Mouse (Mus musculus) inflammation-experienced regulatory T-cells (primary cell): ENCODE measurements around the gene Olfr317. TPM values are rescaled to one million over a fixed set of nuclear protein-coding genes. Genes with fewer than 3 reads are reported as not detected.

Experiments
- polyA plus RNA-seq, 2 experiments: library from polyadenylated mRNA; unstranded; fragments of 100-300 nt; shearing (Covaris generic); gene quantifications; one replicate each; pipeline ENCODE4 v1.2.1; 2017

Olfr317 gene
- polyA plus RNA-seq = not detected

DNA sequence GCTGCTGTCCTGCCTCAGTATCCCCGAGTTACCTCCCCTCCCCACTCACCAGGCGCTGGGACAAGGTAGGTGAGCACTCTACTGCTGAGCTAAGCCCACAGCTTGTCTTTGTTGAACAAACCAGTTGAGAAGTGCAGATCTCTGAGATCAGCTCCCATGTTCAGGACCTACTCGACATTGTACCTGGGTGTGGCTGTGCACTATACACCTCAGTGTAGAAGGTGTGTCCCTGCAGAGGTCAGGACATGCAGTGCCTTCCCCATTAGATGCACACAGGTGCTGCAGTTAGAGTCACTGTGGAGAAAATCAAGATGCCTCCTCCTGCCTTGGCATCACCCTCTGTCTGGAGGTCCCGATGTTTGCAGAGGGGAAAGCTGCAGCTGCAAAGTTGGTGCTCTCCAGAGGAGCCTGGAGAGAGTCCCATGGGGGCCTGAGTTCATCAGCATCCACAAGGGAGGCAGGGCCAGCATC lies at the start of gene Olfr317:
Gene Olfr317, minus strand, starts transcription at position 421 of the 471 bp plus-strand sequence.

GRCm38 (mm10) chr11:58782480-58783089 lies 43.6 kb upstream of the Olfr317 start, which contains the start of gene Olfr314:
Olfr314 (plus strand) TSS chr11:58782952.

GRCm38 (mm10) chr11:58772888-58773287 lies 33.9 kb upstream of the Olfr317 start, which contains the start of gene Olfr315:
Olfr315 (plus strand) TSS chr11:58773188.

GRCm38 (mm10) chr11:58752434-58752833 lies 13.4 kb upstream of the Olfr317 start, which contains the start of gene Olfr316:
Olfr316 (plus strand) TSS chr11:58752734.

GRCm38 (mm10) chr11:58723914-58724313 lies 15.1 kb downstream of the Olfr317 start, which contains the start of gene Olfr318:
Olfr318 (minus strand) TSS chr11:58724014.

DNA sequence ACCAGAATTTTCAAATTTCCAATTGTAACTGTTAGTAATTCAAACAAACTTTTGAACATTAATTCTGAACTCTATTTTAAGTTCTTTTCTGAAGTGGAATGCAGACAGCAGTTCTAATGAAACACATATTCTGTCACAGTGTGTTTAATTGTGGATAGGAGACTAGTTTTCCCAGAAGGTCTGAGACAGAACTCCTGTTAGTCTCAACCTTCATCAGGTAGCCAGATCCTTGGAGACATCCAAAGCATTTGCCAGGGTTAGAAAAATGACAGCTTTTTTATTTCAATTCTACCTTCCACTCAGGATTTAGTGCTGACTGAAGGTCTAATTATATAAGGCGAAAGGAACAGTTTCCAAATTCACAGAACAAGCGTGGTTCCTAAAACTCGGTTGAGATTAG lies 40.1 kb downstream of the Olfr317 start, which contains the start of gene Olfr319:
Gene Olfr319, plus strand, starts transcription at position 301 of the 400 bp plus-strand sequence.

Other genes with a start within 250 kb of the Olfr317 start
- gene Olfr332, start 246.7 kb downstream of the Olfr317 start, polyA plus RNA-seq = under 1 TPM in 1 of 2 experiments, not detected in 1; 0.72 TPM
- under 1 TPM in 1 of 2 experiments, not detected in 1; 0.67 TPM for gene Olfr331, start 236.6 kb downstream of the Olfr317 start, polyA plus RNA-seq
- 1 to 10 TPM in 1 of 2 experiments, not detected in 1; 3.3 TPM for gene Olfr330, start 204.4 kb downstream of the Olfr317 start, polyA plus RNA-seq
- gene Olfr329-ps, start 192.8 kb downstream of the Olfr317 start, polyA plus RNA-seq = not detected
- gene Olfr328, start 183.6 kb downstream of the Olfr317 start, polyA plus RNA-seq = 1 to 10 TPM in 1 of 2 experiments, not detected in 1; 1.3 TPM
- gene Olfr224, start 168.7 kb downstream of the Olfr317 start, polyA plus RNA-seq = under 1 TPM; 0.24 to 0.29 TPM
- not detected for gene Olfr325, start 161.5 kb downstream of the Olfr317 start, polyA plus RNA-seq
- gene Olfr324, start 144.1 kb downstream of the Olfr317 start, polyA plus RNA-seq = not detected
- gene 2210407C18Rik, start 123.1 kb downstream of the Olfr317 start, polyA plus RNA-seq = under 1 TPM in 1 of 2 experiments, not detected in 1; 0.66 TPM
- gene Olfr323, start 108.7 kb downstream of the Olfr317 start, polyA plus RNA-seq = not detected
- under 1 TPM; 0.07 to 0.29 TPM for gene Trim58, start 98.7 kb downstream of the Olfr317 start, polyA plus RNA-seq
- gene Olfr322, start 80.4 kb downstream of the Olfr317 start, polyA plus RNA-seq = not detected
- gene Olfr320, start 58.1 kb downstream of the Olfr317 start, polyA plus RNA-seq = under 1 TPM in 1 of 2 experiments, not detected in 1; 0.48 TPM
- gene Olfr319, start 40.0 kb downstream of the Olfr317 start, polyA plus RNA-seq = under 1 TPM in 1 of 2 experiments, not detected in 1; 0.10 TPM
- under 1 TPM; 0.07 to 0.40 TPM for gene Olfr318, start 15.2 kb downstream of the Olfr317 start, polyA plus RNA-seq
- gene Olfr316, start 13.5 kb upstream of the Olfr317 start, polyA plus RNA-seq = not detected
- not detected for gene Olfr315, start 34.0 kb upstream of the Olfr317 start, polyA plus RNA-seq
- under 1 TPM in 1 of 2 experiments, not detected in 1; 0.39 TPM for gene Olfr314, start 43.7 kb upstream of the Olfr317 start, polyA plus RNA-seq
- gene Fam183b, start 62.7 kb upstream of the Olfr317 start, polyA plus RNA-seq = not detected
- gene Olfr313, start 75.8 kb upstream of the Olfr317 start, polyA plus RNA-seq = not detected
- under 1 TPM in 1 of 2 experiments, not detected in 1; 0.10 TPM for gene Olfr312, start 90.0 kb upstream of the Olfr317 start, polyA plus RNA-seq
- gene Olfr311, start 100.0 kb upstream of the Olfr317 start, polyA plus RNA-seq = under 1 TPM; 0.12 to 0.17 TPM
- 10 to 100 TPM in 1 of 2 experiments, 1 to 10 TPM in 1; 7.6 to 12.7 TPM for gene Gm12258, start 107.9 kb upstream of the Olfr317 start, polyA plus RNA-seq
- 10 to 100 TPM in 1 of 2 experiments, 1 to 10 TPM in 1; 6.5 to 10.4 TPM for gene 2810021J22Rik, start 128.0 kb upstream of the Olfr317 start, polyA plus RNA-seq
- gene Zfp39, start 165.0 kb upstream of the Olfr317 start, polyA plus RNA-seq = 10 to 100 TPM; 10.1 to 11.1 TPM
- under 1 TPM; 0.04 to 0.98 TPM for gene Btnl10, start 178.7 kb upstream of the Olfr317 start, polyA plus RNA-seq
- gene Rnf187, start 199.7 kb upstream of the Olfr317 start, polyA plus RNA-seq = 100 to 1,000 TPM; 265 to 350 TPM
- 10 to 100 TPM; 19.5 to 31.1 TPM for gene Hist3h2ba, start 209.7 kb upstream of the Olfr317 start, polyA plus RNA-seq
- 10 to 100 TPM; 17.6 to 36.4 TPM for gene Hist3h2a, start 215.5 kb upstream of the Olfr317 start, polyA plus RNA-seq
- gene Trim17, start 215.5 kb upstream of the Olfr317 start, polyA plus RNA-seq = 1 to 10 TPM in 1 of 2 experiments, under 1 TPM in 1; 0.16 to 2.8 TPM
- gene Trim11, start 238.9 kb upstream of the Olfr317 start, polyA plus RNA-seq = 10 to 100 TPM; 46.7 to 64.0 TPM